Mouse (Mus musculus) neural tube, embryonic 13.5 days (tissue): Measurements from ENCODE around the gene Pepd. TPM values are rescaled to one million over a fixed set of nuclear protein-coding genes. Genes with fewer than 3 reads are reported as not detected.

Source experiments
- ATAC-seq: fragments of 200-750 bp; cut with Nextera tagmentation; 2 replicates; pipeline ENCODE4 v1.8.0; 2017; ENCODE audit warnings: low read depth, mild to moderate bottlenecking, moderate TSS enrichment, moderate library complexity
- H3K27ac ChIP-seq: fragments of 300-500 bp; sonication (generic); replicated peaks from 2 replicates; pipeline ENCODE4 v1.5.1; 2015; ENCODE audit warnings: moderate library complexity, mild to moderate bottlenecking, inconsistent platforms
- H3K27me3 ChIP-seq: fragments of 300-500 bp; sonication (generic); 2 replicates; pipeline ENCODE4 v1.6.1; 2015; ENCODE audit warnings: mild to moderate bottlenecking, inconsistent platforms
- H3K36me3 ChIP-seq: fragments of 300-500 bp; sonication (generic); 2 replicates; pipeline ENCODE4 v1.6.1; 2015; ENCODE audit warnings: mild to moderate bottlenecking, inconsistent platforms
- H3K4me1 ChIP-seq: fragments of 300-500 bp; sonication (generic); replicated peaks from 2 replicates; pipeline ENCODE4 v1.6.1; 2015; ENCODE audit warnings: inconsistent platforms
- H3K4me2 ChIP-seq: fragments of 300-500 bp; sonication (generic); 2 replicates; pipeline ENCODE4 v1.6.1; 2015; ENCODE audit warnings: inconsistent platforms, mild to moderate bottlenecking, moderate library complexity
- H3K4me3 ChIP-seq: fragments of 300-500 bp; sonication (generic); 2 replicates; pipeline ENCODE4 v1.5.1; 2015; ENCODE audit warnings: mild to moderate bottlenecking, inconsistent platforms
- H3K9ac ChIP-seq: fragments of 300-500 bp; sonication (generic); 2 replicates; pipeline ENCODE4 v1.6.1; 2015; ENCODE audit warnings: moderate library complexity, mild to moderate bottlenecking, inconsistent platforms
- H3K9me3 ChIP-seq: fragments of 300-500 bp; sonication (generic); 2 replicates; pipeline ENCODE4 v1.6.1; 2016; ENCODE audit warnings: inconsistent platforms
- WGBS: fragments of 180-500 bp; shearing (Covaris S2); methylation state at CpG from one replicate; pipeline ENCODE4 v1.1.7; 2015; 5-methylcytosine and 5-hydroxymethylcytosine counted together
- polyA plus RNA-seq: library from polyadenylated mRNA; unstranded; fragments of >200 nt; fragmentation: Nextera tagmentation; extraction: Ambion mirVana; gene quantifications from 2 replicates; pipeline ENCODE4 v1.2.1, GENCODE M21; 2015

The Pepd gene
- polyA plus RNA-seq, 1 experiment from 2014 or later: 64.8 TPM

GRCm38 (mm10) chr7:34915555-34915954, 3.4 kb downstream of the Pepd start:
- 0 out of 2 replicates have a peak, but pooled peaks cover 2% of the 10 kb centered on the region for H3K27me3 ChIP-seq
- 89% methylated on average over 5 of the region's 5 CpGs for WGBS
- no peak overlapping the region for H3K9ac ChIP-seq
- H3K4me3 ChIP-seq: no peak overlapping the region
- no peaks in the 10 kb centered on the region for H3K36me3 ChIP-seq
- no peaks in the 10 kb centered on the region for H3K9me3 ChIP-seq
- H3K27ac ChIP-seq: no peak overlapping the region
- no peak overlapping the region for H3K4me2 ChIP-seq
- peaks cover 39% of the 10 kb centered on the region for H3K4me1 ChIP-seq
- ATAC-seq: no peak

GRCm38 (mm10) chr7:34917558-34917957, 5.4 kb downstream of the Pepd start:
- Histone ChIP-seq H3K4me1 (peaks cover 24% of the 10 kb centered on the region), H3K27me3 (no peaks in the 10 kb centered on the region), H3K4me2 (no peak overlapping the region), H3K4me3 (no peak overlapping the region), H3K9me3 (no peaks in the 10 kb centered on the region), H3K36me3 (no peaks in the 10 kb centered on the region), H3K27ac (no peak overlapping the region), H3K9ac (no peak overlapping the region)
- ATAC-seq: no peak
- WGBS: 86% methylated on average over 6 of the region's 6 CpGs

- no peaks in the 10 kb centered on the region for H3K9me3 ChIP-seq
- H3K27ac ChIP-seq: no peak overlapping the region
- WGBS: 93% methylated on average over 4 of the region's 4 CpGs
- no peak overlapping the region for H3K4me2 ChIP-seq
- no peak for ATAC-seq
- H3K36me3 ChIP-seq: no peaks in the 10 kb centered on the region
- no peak overlapping the region for H3K9ac ChIP-seq
- H3K27me3 ChIP-seq: no peaks in the 10 kb centered on the region
- no peak overlapping the region for H3K4me3 ChIP-seq
- peaks cover 20% of the 10 kb centered on the region for H3K4me1 ChIP-seq
Measured at GRCm38 (mm10) chr7:34917998-34918397, 5.8 kb downstream of the Pepd start.

GRCm38 (mm10) chr7:34918416-34918815, 6.2 kb downstream of the Pepd start:
- Histone ChIP-seq H3K9ac (no peak overlapping the region), H3K36me3 (no peaks in the 10 kb centered on the region), H3K9me3 (no peaks in the 10 kb centered on the region), H3K27ac (no peak overlapping the region; the same call in 1 of the 2 replicates), H3K4me1 (peaks cover 17% of the 10 kb centered on the region), H3K4me2 (no peak overlapping the region), H3K27me3 (no peaks in the 10 kb centered on the region), H3K4me3 (no peak overlapping the region)
- no peak; the same call in 1 of the 2 replicates for ATAC-seq
- 83% methylated on average over 8 of the region's 8 CpGs for whole genome bisulfite sequencing

- peak; percentile 37; the same call in 1 of the 2 replicates for ATAC-seq
- no peak overlapping the region for H3K4me2 ChIP-seq
- no peaks in the 10 kb centered on the region for H3K9me3 ChIP-seq
- no peak overlapping the region for H3K9ac ChIP-seq
- H3K4me3 ChIP-seq: no peak overlapping the region
- WGBS: 56% methylated on average over 5 of the region's 5 CpGs
- no peaks in the 10 kb centered on the region for H3K27me3 ChIP-seq
- no peak overlapping the region; the same call in 1 of the 2 replicates for H3K27ac ChIP-seq
- no peaks in the 10 kb centered on the region for H3K36me3 ChIP-seq
- H3K4me1 ChIP-seq: peaks cover 17% of the 10 kb centered on the region
Measured at GRCm38 (mm10) chr7:34919054-34919453, 6.9 kb downstream of the Pepd start.

- H3K4me2 ChIP-seq: no peak overlapping the region
- no peaks in the 10 kb centered on the region for H3K36me3 ChIP-seq
- H3K4me1 ChIP-seq: peaks cover 17% of the 10 kb centered on the region
- H3K9ac ChIP-seq: no peak overlapping the region
- H3K27me3 ChIP-seq: no peaks in the 10 kb centered on the region
- 57% methylated on average over 5 of the region's 5 CpGs for WGBS
- H3K9me3 ChIP-seq: no peaks in the 10 kb centered on the region
- no peak overlapping the region for H3K4me3 ChIP-seq
- no peak for ATAC-seq
- H3K27ac ChIP-seq: no peak overlapping the region
Measured at GRCm38 (mm10) chr7:34919809-34920208, 7.6 kb downstream of the Pepd start.

GRCm38 (mm10) chr7:34925208-34925607, 13.0 kb downstream of the Pepd start:
- no peaks in the 10 kb centered on the region for H3K9me3 ChIP-seq
- H3K27ac ChIP-seq: no peak overlapping the region
- H3K4me2 ChIP-seq: no peak overlapping the region
- no peak overlapping the region for H3K9ac ChIP-seq
- H3K36me3 ChIP-seq: 0 out of 2 replicates have a peak, but pooled peaks cover 4% of the 10 kb centered on the region
- ATAC-seq: no peak
- peaks cover 12% of the 10 kb centered on the region for H3K4me1 ChIP-seq
- H3K27me3 ChIP-seq: no peaks in the 10 kb centered on the region
- WGBS: 76% methylated on average over 5 of the region's 5 CpGs
- H3K4me3 ChIP-seq: no peak overlapping the region

GRCm38 (mm10) chr7:34925956-34926355, 13.8 kb downstream of the Pepd start:
- Histone ChIP-seq H3K36me3 (0 out of 2 replicates have a peak, but pooled peaks cover 4% of the 10 kb centered on the region), H3K4me3 (no peak overlapping the region), H3K4me2 (no peak overlapping the region), H3K27me3 (no peaks in the 10 kb centered on the region), H3K4me1 (peaks cover 19% of the 10 kb centered on the region), H3K27ac (no peak overlapping the region), H3K9ac (no peak overlapping the region), H3K9me3 (no peaks in the 10 kb centered on the region)
- WGBS: 92% methylated on average over 7 of the region's 7 CpGs
- ATAC-seq: no peak

GRCm38 (mm10) chr7:34929614-34930262, 17.6 kb downstream of the Pepd start:
- Histone ChIP-seq H3K9ac (no peak overlapping the region), H3K9me3 (no peaks in the 10 kb centered on the region), H3K27me3 (no peaks in the 10 kb centered on the region), H3K36me3 (0 out of 2 replicates have a peak, but pooled peaks cover 9% of the 10 kb centered on the region), H3K4me3 (no peak overlapping the region), H3K4me1 (peaks cover 32% of the 10 kb centered on the region), H3K4me2 (no peak overlapping the region), H3K27ac (peak overlapping the region; percentile 77)
- ATAC-seq: peak; percentile 71
- WGBS: 43% methylated on average over 8 of the region's 8 CpGs

- H3K36me3 ChIP-seq: 0 out of 2 replicates have a peak, but pooled peaks cover 9% of the 10 kb centered on the region
- no peak overlapping the region for H3K4me2 ChIP-seq
- peaks cover 38% of the 10 kb centered on the region for H3K4me1 ChIP-seq
- 61% methylated on average over 7 of the region's 7 CpGs for WGBS
- peak overlapping the region; percentile 77 for H3K27ac ChIP-seq
- peak; percentile 7; the same call in 1 of the 2 replicates for ATAC-seq
- H3K9me3 ChIP-seq: no peaks in the 10 kb centered on the region
- no peak overlapping the region for H3K4me3 ChIP-seq
- no peak overlapping the region for H3K9ac ChIP-seq
- no peaks in the 10 kb centered on the region for H3K27me3 ChIP-seq
Measured at GRCm38 (mm10) chr7:34930263-34930757, 18.1 kb downstream of the Pepd start.

- H3K36me3 ChIP-seq: peaks cover 17% of the 10 kb centered on the region
- no peaks in the 10 kb centered on the region for H3K9me3 ChIP-seq
- no peak overlapping the region for H3K9ac ChIP-seq
- H3K27me3 ChIP-seq: no peaks in the 10 kb centered on the region
- peaks cover 41% of the 10 kb centered on the region for H3K4me1 ChIP-seq
- H3K4me2 ChIP-seq: no peak overlapping the region
- no peak overlapping the region for H3K27ac ChIP-seq
- no peak for ATAC-seq
- H3K4me3 ChIP-seq: no peak overlapping the region
- 86% methylated on average over 8 of the region's 8 CpGs for WGBS
Measured at GRCm38 (mm10) chr7:34932631-34933030, 20.5 kb downstream of the Pepd start.

- no peaks in the 10 kb centered on the region for H3K27me3 ChIP-seq
- no peak overlapping the region for H3K4me3 ChIP-seq
- H3K27ac ChIP-seq: no peak overlapping the region
- no peak overlapping the region for H3K4me2 ChIP-seq
- 66% methylated on average over 3 of the region's 3 CpGs for WGBS
- H3K4me1 ChIP-seq: peaks cover 45% of the 10 kb centered on the region
- no peak overlapping the region for H3K9ac ChIP-seq
- H3K36me3 ChIP-seq: peaks cover 17% of the 10 kb centered on the region
- no peak for ATAC-seq
- H3K9me3 ChIP-seq: no peaks in the 10 kb centered on the region
Measured at GRCm38 (mm10) chr7:34933142-34933541, 21.0 kb downstream of the Pepd start.

- H3K27me3 ChIP-seq: no peaks in the 10 kb centered on the region
- H3K4me3 ChIP-seq: no peak overlapping the region
- no peak overlapping the region for H3K9ac ChIP-seq
- peaks cover 17% of the 10 kb centered on the region for H3K36me3 ChIP-seq
- no peak for ATAC-seq
- H3K4me2 ChIP-seq: no peak overlapping the region
- H3K4me1 ChIP-seq: peaks cover 54% of the 10 kb centered on the region
- H3K27ac ChIP-seq: no peak overlapping the region
- 89% methylated on average over 2 of the region's 2 CpGs for WGBS
- H3K9me3 ChIP-seq: no peaks in the 10 kb centered on the region
Measured at GRCm38 (mm10) chr7:34936347-34936746, 24.2 kb downstream of the Pepd start.
